Mouse (Mus musculus) cerebellum, adult 9-10 months (tissue): ENCODE measurements around the gene Nkiras2.
"Not testable (repeated sequence)": the region's sequence is repeated elsewhere in the genome, so short reads cannot be mapped to it uniquely, and the experiment has no call there.

ENCODE experiments used
- DNase-seq: peaks from one replicate; pipeline ENCODE4 v3.0.0; 2022

Gene Nkiras2

DNA sequence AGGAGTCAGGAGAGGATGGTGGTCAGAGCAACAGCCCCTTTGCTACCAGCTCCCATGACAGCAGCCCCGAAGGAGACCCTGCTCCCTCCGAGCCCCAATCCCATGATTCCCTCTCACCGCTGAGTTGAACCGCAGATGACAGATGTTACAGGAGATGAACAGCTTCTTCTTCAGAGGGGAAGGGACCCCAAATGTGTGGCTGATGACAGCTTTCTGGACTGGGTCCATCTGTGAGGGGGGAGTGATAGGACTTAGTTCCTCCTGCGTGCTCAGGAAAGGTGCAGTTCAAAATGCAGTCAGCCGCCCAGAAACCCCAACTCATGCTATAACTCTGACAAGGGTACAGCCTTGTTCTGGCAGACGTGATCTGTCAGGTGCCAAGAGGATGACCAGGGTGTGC lies 15.5 kb downstream of the Nkiras2 start:
- no peak for DNase-seq

DNA sequence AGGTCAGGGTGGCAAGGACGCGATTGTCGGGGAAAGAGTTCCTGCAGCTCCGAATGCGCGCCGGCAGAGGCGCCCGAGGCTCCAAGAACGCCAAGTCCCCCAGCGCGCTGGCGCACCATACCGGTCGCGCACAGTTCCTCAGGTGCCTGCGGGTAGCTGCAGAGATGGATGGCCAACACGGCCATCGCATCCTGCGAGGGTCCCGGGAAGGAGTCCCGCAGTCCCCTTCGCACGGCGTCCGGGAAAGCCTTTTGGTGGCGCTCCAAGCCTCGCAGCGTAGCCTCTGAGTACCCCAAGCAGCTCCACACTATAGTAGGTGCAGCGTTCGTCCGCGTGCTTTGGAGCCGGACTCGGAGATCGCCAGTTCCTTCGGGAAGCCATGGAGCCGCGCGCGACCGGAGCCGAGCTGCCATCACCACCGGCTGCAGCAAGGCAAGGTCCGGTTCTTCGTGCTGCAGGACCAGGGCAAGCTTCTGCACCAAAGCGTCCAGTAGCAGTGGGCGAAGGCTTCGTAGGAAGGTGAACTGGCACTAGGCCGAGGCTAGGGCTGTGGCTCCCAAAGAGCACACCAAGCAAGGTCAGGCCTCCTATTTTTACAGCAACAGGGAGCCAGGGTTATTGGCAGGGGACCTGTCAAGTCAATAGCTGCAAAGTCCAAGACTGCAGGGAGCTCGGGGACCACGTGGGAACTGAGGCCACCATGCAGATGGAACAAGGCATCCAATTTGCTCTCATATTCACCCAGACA lies 21.3 kb downstream of the Nkiras2 start:
- DNase-seq, result no peak

DNA sequence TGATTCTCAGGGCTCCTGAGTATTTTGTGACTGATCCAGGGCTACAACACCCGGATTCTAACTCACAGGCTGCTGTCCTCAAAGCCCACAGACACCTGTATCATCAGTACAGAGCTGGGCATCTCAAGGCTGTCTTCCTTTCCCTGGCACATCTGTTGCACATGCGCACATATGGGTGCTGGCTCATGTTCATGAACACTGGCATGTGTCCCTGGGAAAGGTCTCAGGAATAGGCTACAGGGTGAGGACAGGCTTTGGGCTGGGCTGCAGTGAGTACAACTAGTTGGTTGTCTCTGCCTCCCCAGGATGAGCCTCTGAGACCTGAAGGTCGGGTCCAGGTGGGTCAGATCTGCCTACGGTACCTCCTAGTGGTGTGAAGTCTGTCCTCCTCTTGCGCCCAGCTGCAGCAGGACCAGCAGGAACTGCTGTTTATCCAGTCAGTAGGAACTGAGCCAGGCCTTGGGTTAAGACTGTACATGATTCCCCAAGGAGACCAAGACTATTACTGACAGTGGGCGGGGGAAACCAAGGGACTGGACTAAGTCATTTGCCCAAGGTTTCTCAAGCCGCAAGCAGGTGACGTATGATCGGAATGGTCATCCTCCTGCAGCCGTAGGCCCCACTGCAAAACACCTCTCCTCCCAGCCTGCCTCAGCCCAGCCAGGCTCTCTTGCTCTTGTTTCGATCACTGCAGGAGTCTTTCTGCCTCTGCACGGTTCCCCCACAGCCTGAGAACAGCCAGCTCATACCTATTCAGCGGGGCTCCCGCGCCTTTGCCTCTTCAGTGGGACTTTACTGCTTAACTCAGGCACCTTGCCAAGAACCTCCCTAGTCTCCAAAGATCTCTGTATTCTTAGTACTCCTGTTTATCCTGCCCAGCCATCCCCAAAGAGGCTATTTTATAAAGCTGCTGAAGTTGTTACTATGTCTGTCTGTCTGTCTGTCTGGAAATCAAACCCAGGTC lies 24.9 kb downstream of the Nkiras2 start:
- DNase-seq, result no peak

DNA sequence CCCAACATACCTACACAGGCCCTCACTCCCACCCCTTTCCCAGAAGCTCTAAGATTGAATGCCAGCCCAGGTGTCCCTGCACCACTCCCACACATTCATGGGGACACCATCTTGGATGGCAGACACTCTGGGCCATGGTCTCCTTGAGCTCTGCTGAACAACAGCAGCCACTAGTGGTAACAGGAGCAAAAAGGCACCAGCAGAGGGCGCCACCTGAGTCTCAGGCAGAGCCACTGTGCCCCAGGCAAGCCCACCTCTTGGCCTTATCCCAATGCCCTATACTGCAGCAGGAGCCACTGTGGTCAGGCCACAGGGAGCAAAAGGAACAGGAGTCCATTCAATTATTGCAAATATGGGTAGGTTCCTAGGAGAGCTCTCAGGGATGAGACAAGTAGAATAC lies 27.2 kb downstream of the Nkiras2 start:
- DNase-seq, result no peak

DNA sequence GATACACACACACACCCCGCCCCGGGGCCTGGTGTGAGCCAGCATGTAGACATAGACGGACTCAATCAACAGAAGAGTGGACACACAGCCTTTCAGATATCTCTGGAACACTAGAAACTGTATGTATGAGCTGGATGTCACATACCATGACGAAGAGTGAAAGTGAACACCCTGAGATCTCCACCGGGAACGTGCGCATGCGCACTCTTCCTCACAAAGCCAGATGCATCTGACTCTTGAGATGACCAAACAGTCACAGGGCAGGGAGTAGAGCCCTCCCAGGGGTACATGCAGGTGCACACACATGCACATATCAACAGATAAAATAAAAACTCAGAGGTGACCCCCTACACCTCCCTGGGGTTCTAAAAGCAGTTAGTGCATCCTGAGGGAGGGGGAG lies 29.4 kb downstream of the Nkiras2 start:
- DNase-seq, result no peak

DNA sequence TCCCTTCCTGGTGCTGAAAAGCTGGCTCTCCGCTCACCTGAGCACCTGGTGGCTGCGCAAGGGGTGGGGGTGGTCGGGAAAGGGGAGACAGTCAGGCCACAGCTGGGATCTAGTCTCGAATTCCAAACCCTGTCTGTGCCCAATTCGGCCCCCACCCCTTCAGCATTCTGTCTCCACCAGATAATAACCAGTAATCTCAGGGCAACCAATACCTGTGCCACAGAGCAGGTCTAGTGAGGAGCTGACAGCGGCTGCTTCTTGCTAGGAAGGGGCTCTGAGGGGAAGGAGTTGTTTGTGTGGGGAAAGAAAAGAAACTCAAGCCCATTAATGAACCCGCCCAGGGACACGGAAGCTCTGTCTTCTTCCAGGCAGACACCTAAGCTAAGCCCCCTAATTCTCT lies 32.2 kb downstream of the Nkiras2 start:
- no peak for DNase-seq

DNA sequence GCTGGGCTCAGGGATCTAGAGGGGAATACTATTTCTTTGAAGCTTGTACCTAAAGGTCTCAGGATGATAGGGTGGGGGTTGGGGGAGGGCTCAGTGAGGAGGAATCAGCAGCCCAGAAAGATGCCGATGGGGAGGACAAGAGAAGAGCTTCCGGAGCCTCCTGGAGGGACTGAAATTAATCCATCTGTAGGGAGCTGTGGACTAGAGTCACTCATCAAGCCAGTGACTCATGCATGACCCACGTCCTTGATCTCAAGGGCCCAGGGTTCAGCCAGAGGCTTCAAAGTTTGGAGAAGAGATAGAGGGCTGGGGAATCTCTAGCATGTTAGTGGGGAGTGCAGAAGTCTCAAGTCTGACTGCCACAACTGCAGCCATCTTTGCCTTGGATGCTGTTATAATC lies 32.7 kb downstream of the Nkiras2 start:
- DNase-seq, result no peak

DNA sequence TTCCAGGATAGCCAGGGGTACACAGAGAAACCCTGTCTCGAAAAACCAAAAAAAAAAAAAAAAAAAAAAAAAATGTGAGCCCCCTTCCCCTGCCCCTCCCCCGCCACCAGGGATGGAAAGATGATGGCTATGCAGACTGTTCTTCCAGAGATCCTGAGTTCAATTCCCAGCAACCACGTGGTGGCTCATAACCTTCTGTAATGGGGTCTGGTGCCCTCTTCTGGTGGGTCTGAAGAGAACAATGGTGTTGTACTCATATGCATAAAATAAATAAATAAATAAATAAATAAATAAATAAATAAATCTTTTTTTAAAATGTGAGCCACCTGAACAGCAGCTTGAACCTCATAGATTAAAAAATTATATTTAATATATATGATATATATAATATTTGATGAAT lies 36.5 kb downstream of the Nkiras2 start:
- not testable (repeated sequence) for DNase-seq

DNA sequence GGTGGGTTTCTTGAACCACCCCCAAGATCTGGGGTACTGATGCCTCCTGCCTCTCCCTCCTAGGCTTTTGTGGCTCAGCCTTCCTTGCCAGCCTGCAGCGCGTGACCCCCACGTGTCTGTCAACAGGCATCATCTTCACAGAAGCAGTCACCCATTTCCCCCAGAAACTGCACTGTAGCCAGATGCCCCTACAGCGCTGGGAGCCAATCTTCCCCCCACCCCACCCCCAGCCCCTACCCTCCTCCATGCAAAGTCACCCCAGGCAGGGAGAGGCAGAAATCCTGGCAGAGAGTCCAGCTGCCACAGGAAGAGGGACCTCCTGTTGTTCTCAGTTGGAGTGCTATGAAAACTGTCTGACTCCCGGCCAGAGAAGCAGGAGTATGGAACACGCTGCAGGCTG lies 37.4 kb downstream of the Nkiras2 start:
- no peak for DNase-seq

DNA sequence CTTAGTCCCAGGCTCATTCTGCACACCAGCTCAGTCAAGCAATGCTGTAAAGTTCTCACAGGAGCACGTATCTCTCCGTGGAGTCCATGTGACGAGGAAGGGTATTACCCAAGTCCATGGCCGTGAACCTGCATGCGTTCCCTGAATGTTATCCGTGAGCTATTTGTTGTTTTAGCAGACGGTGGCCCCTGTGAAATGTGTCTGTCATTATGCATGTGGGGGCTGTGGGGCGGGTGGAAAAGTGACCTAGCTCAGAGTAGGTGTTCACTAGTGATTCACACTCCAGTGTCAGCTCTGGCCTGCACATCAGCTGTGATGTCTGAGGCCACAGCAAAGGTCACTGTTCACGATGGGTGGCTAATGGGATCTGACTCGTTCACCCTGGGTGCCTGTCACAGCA lies 40.8 kb downstream of the Nkiras2 start:
- DNase-seq, result no peak

DNA sequence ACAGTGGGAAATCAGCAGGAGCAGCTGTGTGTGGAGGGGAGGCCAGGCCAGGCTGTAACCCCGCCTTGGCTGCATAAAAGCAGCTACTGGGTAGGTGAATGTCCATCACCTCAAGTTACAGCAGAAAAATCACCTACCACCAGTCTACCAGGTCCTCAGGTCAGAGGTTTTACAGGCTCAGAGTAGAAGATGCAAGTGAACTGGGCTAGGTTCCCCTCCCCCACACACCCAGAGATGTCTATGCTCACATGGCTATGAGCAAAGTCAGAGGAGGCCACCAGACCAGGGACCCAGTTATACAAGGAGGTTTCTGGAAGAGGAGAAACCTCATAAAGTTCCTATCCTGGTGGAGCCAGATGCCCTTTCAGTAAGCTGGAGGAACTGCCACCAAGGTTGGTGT lies 52.0 kb downstream of the Nkiras2 start:
- DNase-seq, result no peak

DNA sequence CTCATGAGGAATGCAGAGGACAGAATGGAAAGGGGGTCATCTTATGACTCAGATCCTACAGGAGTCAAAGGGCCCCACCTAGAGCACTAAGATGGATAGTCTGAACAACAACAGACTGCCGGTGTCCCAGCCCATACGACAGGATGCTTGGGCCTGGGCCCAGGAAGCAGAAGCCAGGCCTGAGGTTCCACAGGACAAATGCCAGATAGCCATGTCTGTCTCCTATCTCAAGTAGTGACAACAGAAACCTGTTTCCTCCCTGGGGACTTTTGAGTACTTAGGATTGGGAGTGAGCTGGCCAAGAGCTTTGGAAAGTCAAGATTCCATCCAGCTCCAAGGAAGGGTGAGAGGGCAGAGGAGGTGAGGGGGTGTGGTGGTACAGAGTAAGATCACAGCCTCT lies 52.9 kb downstream of the Nkiras2 start:
- no peak for DNase-seq

DNA sequence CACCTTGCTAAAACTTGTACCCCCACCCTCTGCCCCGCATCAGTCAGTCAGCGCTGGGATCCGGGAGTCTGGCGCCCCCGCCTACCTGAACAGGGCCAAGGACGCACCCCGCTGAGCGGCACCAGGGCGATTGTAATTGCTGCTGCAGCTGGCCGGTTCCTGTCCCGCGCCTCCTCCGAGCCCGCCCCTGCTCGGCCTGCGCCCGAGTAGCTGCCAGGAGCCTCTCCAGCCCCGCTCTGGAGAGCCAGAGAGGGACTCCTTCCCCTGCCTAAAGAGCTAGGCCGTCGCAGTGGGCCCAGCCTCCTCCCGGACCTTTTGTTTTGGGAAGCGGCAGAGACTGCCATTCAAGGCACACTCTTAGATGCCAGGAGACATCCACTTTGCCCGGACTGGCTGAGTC lies 54.1 kb downstream of the Nkiras2 start:
- no peak for DNase-seq
